Mouse (Mus musculus) kidney, embryonic 14.5 days (tissue): Measurements from ENCODE around the gene Dmd. TPM values are rescaled to one million over a fixed set of nuclear protein-coding genes. Genes with fewer than 3 reads are reported as not detected.

Experiments
- ATAC-seq: fragments of 200-750 bp; cut with Nextera tagmentation; 2 replicates; pipeline ENCODE4 v1.8.0; 2017; ENCODE audit warnings: moderate number of reproducible peaks, mild to moderate bottlenecking, moderate TSS enrichment, moderate library complexity; ENCODE audit not compliant: low FRiP score, low TSS enrichment
- H3K27ac ChIP-seq: fragments of 300-500 bp; sonication (generic); 2 replicates; pipeline ENCODE4 v1.5.1; 2014; ENCODE audit warnings: low read depth, mild to moderate bottlenecking, low read length, moderate library complexity, mixed read lengths
- H3K27me3 ChIP-seq: fragments of 300-500 bp; sonication (generic); 2 replicates; pipeline ENCODE4 v1.6.1; 2014; ENCODE audit warnings: mild to moderate bottlenecking, low read length; ENCODE audit not compliant: control insufficient read depth, insufficient read depth
- H3K36me3 ChIP-seq: fragments of 300-500 bp; sonication (generic); 2 replicates; pipeline ENCODE4 v1.6.1; 2014; ENCODE audit warnings: low read length, mixed read lengths; ENCODE audit not compliant: control insufficient read depth, insufficient read depth
- H3K4me1 ChIP-seq: fragments of 300-500 bp; sonication (generic); 2 replicates; pipeline ENCODE4 v1.6.1; 2014; ENCODE audit warnings: low read length, mixed read lengths; ENCODE audit not compliant: control insufficient read depth, insufficient read depth
- H3K4me2 ChIP-seq: fragments of 300-500 bp; sonication (generic); replicated peaks from 2 replicates; pipeline ENCODE4 v1.6.1; 2014; ENCODE audit warnings: low read depth, mild to moderate bottlenecking, low read length
- H3K4me3 ChIP-seq: fragments of 300-500 bp; sonication (generic); 2 replicates; pipeline ENCODE4 v1.5.1; 2014; ENCODE audit warnings: mild to moderate bottlenecking, low read length
- H3K9ac ChIP-seq: fragments of 300-500 bp; sonication (generic); 2 replicates; pipeline ENCODE4 v1.6.1; 2014; ENCODE audit warnings: low read depth, mild to moderate bottlenecking, low read length, moderate library complexity
- H3K9me3 ChIP-seq: fragments of 300-500 bp; sonication (generic); 2 replicates; pipeline ENCODE4 v1.6.1; 2016; ENCODE audit warnings: low read length; ENCODE audit not compliant: control insufficient read depth
- WGBS: fragments of 180-500 bp; shearing (Covaris S2); extraction: QIAGEN DNeasy Blood & Tissue Kit; methylation state at CpG from one replicate; pipeline ENCODE4 v1.1.7; 2014; 5-methylcytosine and 5-hydroxymethylcytosine counted together
- polyA plus RNA-seq: library from polyadenylated mRNA; unstranded; fragments of >200 nt; fragmentation: Nextera tagmentation; extraction: Ambion mirVana; gene quantifications from 2 replicates; pipeline ENCODE4 v1.2.1, GENCODE M21; 2014

The Dmd gene
- polyA plus RNA-seq, 1 experiment from 2014 or later = 29.9 TPM

DNA sequence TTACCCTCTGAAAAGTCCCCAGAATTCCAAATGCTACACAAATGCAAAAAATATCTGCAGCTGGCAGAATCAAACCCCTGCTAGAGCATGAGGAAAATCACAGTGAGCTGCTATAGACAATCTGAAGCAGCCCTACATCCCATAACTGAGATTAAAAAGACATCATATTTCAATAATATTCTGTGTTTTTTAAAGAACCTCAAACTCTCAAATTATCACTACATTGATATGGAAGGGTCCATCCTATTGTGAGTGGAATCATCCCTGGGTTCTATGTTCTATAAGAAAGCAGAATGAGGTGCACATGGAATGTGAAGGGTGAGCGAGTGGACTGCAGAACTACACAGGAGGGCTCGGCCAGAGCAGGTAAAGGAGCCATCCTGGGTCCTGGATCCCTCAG lies 2300.7 kb downstream of the Dmd start, which contains the start of gene Fthl17a:
Gene Fthl17a (plus strand): TSS at position 301 of the 400 bp plus-strand sequence.
- no peak for ATAC-seq
- no peaks in the 10 kb centered on the region for H3K4me1 ChIP-seq
- no peaks in the 10 kb centered on the region for H3K9me3 ChIP-seq
- WGBS = 92% methylated on average over 2 of the region's 2 CpGs
- no peak within 1 kb of the TSS for H3K9ac ChIP-seq
- no peaks in the 10 kb centered on the region for H3K36me3 ChIP-seq
- H3K27ac ChIP-seq = no peak within 1 kb of the TSS
- H3K4me3 ChIP-seq = no peak within 1 kb of the TSS
- H3K27me3 ChIP-seq = no peaks in the 10 kb centered on the region
- H3K4me2 ChIP-seq = no peak within 1 kb of the TSS
